Mouse (Mus musculus): ENCODE data around the gene Hist1h4h. TPM values are rescaled to one million over a fixed set of nuclear protein-coding genes. Genes with fewer than 3 reads are reported as not detected.
"Not testable (repeated sequence)": the region's sequence is repeated elsewhere in the genome, so short reads cannot be mapped to it uniquely, and the experiment has no call there.

Gene Hist1h4h
- polyA plus RNA-seq, 1 experiment from 2014 or later, result 3.6 TPM

DNA sequence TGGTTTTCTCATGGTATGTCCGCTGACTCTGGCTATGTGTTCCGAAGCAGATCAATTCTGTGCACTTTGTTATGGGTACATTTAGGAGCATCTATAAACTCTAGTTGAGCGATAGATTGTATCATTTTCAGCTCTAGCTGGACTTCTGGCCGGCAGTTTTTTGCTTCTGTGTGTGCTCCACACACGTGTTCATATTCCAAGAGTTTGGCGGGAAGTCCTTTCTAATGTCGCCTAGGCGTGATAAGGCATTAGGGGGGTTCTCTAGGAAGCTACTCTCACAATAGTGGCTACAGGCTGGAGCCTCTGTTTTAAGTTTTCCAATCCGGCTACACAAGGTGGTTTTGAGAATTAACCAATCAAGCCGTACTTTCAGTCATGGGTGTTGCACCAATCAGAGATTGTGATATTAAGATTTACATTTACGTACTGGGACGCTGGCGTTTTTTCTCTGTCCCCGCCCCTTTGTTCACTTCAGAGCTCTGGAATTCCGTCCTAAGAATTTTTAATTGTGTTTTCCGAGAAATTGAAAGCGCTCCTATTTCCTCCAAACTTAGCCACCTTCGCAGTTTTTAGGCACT, 25.1 kb downstream of the Hist1h4h start:
- under 1% methylated on average over 18 of the region's 18 CpGs for WGBS
- DNase-seq (ENCODE audit: low spot score, missing footprints) (peak; percentile 98), ATAC-seq (ENCODE audit: low FRiP score) (peak; percentile 78)
- peak overlapping the region; percentile 93 for H3K4me2 ChIP-seq
- peak overlapping the region; percentile 98 for H3K27ac ChIP-seq (ENCODE audit: low read depth, low read length)
- peak overlapping the region; percentile 89 for H3K9ac ChIP-seq (ENCODE audit: low read length)
- H3K4me1 ChIP-seq (ENCODE audit: control insufficient read depth, insufficient read depth, low read length), result peaks cover 9% of the 10 kb centered on the region
- peak overlapping the region; percentile 57 for H3K4me3 ChIP-seq (ENCODE audit: low read depth, low read length)
- no peaks in the 10 kb centered on the region for H3K9me3 ChIP-seq (ENCODE audit: control insufficient read depth, low read length)
- H3K36me3 ChIP-seq (ENCODE audit: control insufficient read depth, insufficient read depth, low read length), result no peaks in the 10 kb centered on the region
- no peaks in the 10 kb centered on the region for H3K27me3 ChIP-seq (ENCODE audit: control insufficient read depth, insufficient read depth, low read length)

DNA sequence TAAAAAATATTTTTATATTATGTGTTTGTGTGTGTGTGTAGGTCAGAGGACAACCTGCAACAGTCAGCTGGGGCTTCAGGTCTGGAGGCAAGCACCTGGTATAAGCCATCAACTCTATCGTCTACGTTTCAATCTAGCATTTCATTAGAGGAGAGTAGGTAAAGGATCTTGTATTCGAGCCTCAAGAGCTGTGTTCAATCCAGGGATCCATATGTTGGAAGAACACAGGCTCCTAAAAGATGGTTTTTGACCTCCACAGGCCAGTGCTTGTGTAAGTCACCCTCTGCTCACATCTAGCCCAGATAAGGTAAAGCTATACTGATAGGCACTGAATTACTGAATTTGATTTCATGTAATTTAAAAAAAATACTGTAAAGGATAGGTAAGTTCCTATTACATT, 26.1 kb downstream of the Hist1h4h start:
- Histone ChIP-seq H3K4me1 (ENCODE audit: control insufficient read depth, insufficient read depth, low read length) (peaks cover 9% of the 10 kb centered on the region), H3K4me2 (peak overlapping the region; percentile 9; the same call in 1 of the 2 replicates), H3K27me3 (ENCODE audit: control insufficient read depth, insufficient read depth, low read length) (no peaks in the 10 kb centered on the region), H3K36me3 (ENCODE audit: control insufficient read depth, insufficient read depth, low read length) (no peaks in the 10 kb centered on the region), H3K27ac (ENCODE audit: low read depth, low read length) (peak overlapping the region; percentile 98), H3K9me3 (ENCODE audit: control insufficient read depth, low read length) (no peaks in the 10 kb centered on the region), H3K9ac (ENCODE audit: low read length) (peak overlapping the region; percentile 9; the same call in 1 of the 2 replicates), H3K4me3 (ENCODE audit: low read depth, low read length) (no peak overlapping the region)
- no peak for DNase-seq (ENCODE audit: low spot score, missing footprints)
- no peak for ATAC-seq (ENCODE audit: low FRiP score)
- WGBS, result 70% methylated on average over 3 of the region's 3 CpGs

GRCm38 (mm10) chr13:23560699-23561098, 29.8 kb downstream of the Hist1h4h start:
- not testable (repeated sequence) for H3K9me3 ChIP-seq (ENCODE audit: control insufficient read depth, low read length); H3K9ac ChIP-seq (ENCODE audit: low read length); H3K27me3 ChIP-seq (ENCODE audit: control insufficient read depth, insufficient read depth, low read length); ATAC-seq (ENCODE audit: low FRiP score); H3K4me3 ChIP-seq (ENCODE audit: low read depth, low read length); H3K4me1 ChIP-seq (ENCODE audit: control insufficient read depth, insufficient read depth, low read length); H3K4me2 ChIP-seq; H3K36me3 ChIP-seq (ENCODE audit: control insufficient read depth, insufficient read depth, low read length)
- peak; percentile 90 for DNase-seq (ENCODE audit: low spot score, missing footprints)
- H3K27ac ChIP-seq (ENCODE audit: low read depth, low read length), result peak overlapping the region; percentile 20; the same call in 1 of the 2 replicates
- 26% methylated on average over 2 of the region's 2 CpGs for WGBS

GRCm38 (mm10) chr13:23561531-23561882, 30.7 kb downstream of the Hist1h4h start:
- peak overlapping the region; percentile 71 for H3K4me2 ChIP-seq
- 0% methylated on average over 2 of the region's 5 CpGs for WGBS
- H3K27ac ChIP-seq (ENCODE audit: low read depth, low read length), result peak overlapping the region; percentile 96; the same call in 1 of the 2 replicates

DNA sequence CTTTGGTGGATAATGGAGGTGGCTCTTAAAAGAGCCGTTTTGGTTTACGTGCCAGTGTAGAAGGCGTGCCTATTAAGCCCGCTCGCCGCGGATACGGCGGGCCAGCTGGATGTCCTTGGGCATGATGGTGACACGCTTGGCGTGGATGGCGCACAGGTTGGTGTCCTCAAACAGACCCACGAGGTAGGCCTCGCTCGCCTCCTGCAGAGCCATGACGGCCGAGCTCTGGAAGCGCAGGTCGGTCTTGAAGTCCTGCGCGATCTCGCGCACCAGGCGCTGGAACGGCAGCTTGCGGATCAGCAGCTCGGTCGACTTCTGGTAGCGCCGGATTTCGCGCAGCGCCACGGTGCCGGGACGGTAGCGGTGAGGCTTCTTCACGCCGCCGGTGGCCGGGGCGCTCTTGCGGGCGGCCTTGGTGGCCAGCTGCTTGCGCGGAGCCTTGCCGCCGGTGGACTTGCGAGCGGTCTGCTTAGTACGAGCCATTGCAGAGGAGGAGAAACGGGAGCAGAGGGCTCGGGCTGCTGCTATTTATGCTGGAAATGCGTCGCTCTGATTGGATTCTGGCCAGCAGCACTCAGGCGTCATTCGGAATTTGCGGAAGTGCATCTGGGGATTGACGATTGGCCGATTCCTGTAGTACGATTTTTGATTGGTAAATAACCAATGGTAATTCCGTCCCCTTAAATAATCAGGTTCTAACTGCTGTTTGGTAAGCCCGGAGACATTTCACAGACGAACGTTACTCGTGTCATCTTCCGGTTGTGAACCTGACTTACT, 31.2 kb downstream of the Hist1h4h start, which contains the start of gene Hist1h3e:
TSS of gene Hist1h3e (minus strand) at position 487 of the 777 bp plus-strand sequence.
- not testable (repeated sequence) for H3K9me3 ChIP-seq (ENCODE audit: control insufficient read depth, low read length); H3K4me1 ChIP-seq (ENCODE audit: control insufficient read depth, insufficient read depth, low read length); H3K27me3 ChIP-seq (ENCODE audit: control insufficient read depth, insufficient read depth, low read length); H3K36me3 ChIP-seq (ENCODE audit: control insufficient read depth, insufficient read depth, low read length)
- WGBS, result 0% methylated on average over 46 of the region's 67 CpGs
- Histone ChIP-seq H3K4me3 (ENCODE audit: low read depth, low read length) (peak within 1 kb of the TSS; percentile 35), H3K27ac (ENCODE audit: low read depth, low read length) (peak within 1 kb of the TSS; percentile 96), H3K9ac (ENCODE audit: low read length) (peak within 1 kb of the TSS; percentile 86), H3K4me2 (peak within 1 kb of the TSS; percentile 71)
- DNase-seq (ENCODE audit: low spot score, missing footprints) (peak; percentile 99), ATAC-seq (ENCODE audit: low FRiP score) (peak; percentile 98)

More at GRCm38 (mm10) chr13:23561531-23561882, 30.7 kb downstream of the Hist1h4h start:
- H3K27me3 ChIP-seq (ENCODE audit: control insufficient read depth, insufficient read depth, low read length); H3K4me1 ChIP-seq (ENCODE audit: control insufficient read depth, insufficient read depth, low read length); DNase-seq (ENCODE audit: low spot score, missing footprints); H3K9me3 ChIP-seq (ENCODE audit: control insufficient read depth, low read length); ATAC-seq (ENCODE audit: low FRiP score); H3K36me3 ChIP-seq (ENCODE audit: control insufficient read depth, insufficient read depth, low read length): not testable (repeated sequence)
- Histone ChIP-seq H3K9ac (ENCODE audit: low read length) (peak overlapping the region; percentile 86; the same call in 1 of the 2 replicates), H3K4me3 (ENCODE audit: low read depth, low read length) (peak overlapping the region; percentile 35)

GRCm38 (mm10) chr13:23562699-23563462, 32.0 kb downstream of the Hist1h4h start:
- no peaks in the 10 kb centered on the region for H3K4me1 ChIP-seq (ENCODE audit: control insufficient read depth, insufficient read depth, low read length)
- H3K27me3 ChIP-seq (ENCODE audit: control insufficient read depth, insufficient read depth, low read length), result no peaks in the 10 kb centered on the region
- H3K4me3 ChIP-seq (ENCODE audit: low read depth, low read length), result peak overlapping the region; percentile 35
- peak overlapping the region; percentile 96 for H3K27ac ChIP-seq (ENCODE audit: low read depth, low read length)
- DNase-seq (ENCODE audit: low spot score, missing footprints), result peak; percentile 96
- ATAC-seq (ENCODE audit: low FRiP score), result peak; percentile 65
- H3K9me3 ChIP-seq (ENCODE audit: control insufficient read depth, low read length), result no peaks in the 10 kb centered on the region
- 4% methylated on average over 18 of the region's 18 CpGs for WGBS
- no peaks in the 10 kb centered on the region for H3K36me3 ChIP-seq (ENCODE audit: control insufficient read depth, insufficient read depth, low read length)
- H3K4me2 ChIP-seq, result peak overlapping the region; percentile 71
- peak overlapping the region; percentile 86 for H3K9ac ChIP-seq (ENCODE audit: low read length)

- Histone ChIP-seq H3K9me3 (ENCODE audit: control insufficient read depth, low read length) (no peaks in the 10 kb centered on the region), H3K4me2 (no peak overlapping the region), H3K9ac (ENCODE audit: low read length) (no peak overlapping the region), H3K4me1 (ENCODE audit: control insufficient read depth, insufficient read depth, low read length) (no peaks in the 10 kb centered on the region; the same call in 1 of the 2 replicates), H3K27ac (ENCODE audit: low read depth, low read length) (0 out of 2 replicates have a peak overlapping the region, but pooled peaks have one; percentile 96), H3K36me3 (ENCODE audit: control insufficient read depth, insufficient read depth, low read length) (no peaks in the 10 kb centered on the region), H3K4me3 (ENCODE audit: low read depth, low read length) (no peak overlapping the region), H3K27me3 (ENCODE audit: control insufficient read depth, insufficient read depth, low read length) (no peaks in the 10 kb centered on the region)
- no peak for DNase-seq (ENCODE audit: low spot score, missing footprints)
- ATAC-seq (ENCODE audit: low FRiP score), result no peak
- WGBS, result 87% methylated on average over 2 of the region's 2 CpGs
Measured at GRCm38 (mm10) chr13:23564482-23564881, 33.6 kb downstream of the Hist1h4h start.

DNA sequence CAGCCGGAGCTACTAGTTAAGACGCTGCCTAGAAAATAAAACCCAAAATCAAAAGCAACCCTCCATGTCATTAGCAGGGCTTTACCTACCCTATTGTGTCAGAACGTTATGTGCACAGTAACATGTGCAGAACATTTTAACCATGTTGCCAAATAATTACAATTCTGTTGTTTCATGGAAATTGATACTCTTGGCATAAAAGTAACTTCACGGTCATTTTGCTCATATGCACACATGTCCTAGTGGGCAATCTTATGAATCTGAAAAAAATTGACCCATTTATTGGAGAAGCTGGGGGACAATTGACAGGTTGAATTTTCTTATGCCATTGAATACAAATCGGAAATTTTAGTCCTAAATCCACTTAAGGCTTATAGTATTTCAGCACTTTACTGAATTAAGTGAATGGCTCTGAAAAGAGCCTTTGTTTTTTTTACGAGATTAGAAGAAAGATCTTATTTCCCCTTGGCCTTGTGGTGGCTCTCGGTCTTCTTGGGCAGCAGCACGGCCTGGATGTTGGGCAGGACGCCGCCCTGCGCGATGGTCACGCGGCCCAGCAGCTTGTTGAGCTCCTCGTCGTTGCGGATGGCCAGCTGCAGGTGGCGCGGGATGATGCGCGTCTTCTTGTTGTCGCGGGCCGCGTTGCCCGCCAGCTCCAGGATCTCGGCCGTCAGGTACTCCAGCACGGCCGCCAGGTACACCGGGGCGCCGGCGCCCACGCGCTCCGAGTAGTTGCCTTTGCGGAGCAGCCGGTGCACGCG, 39.6 kb downstream of the Hist1h4h start:
- not testable (repeated sequence) for ATAC-seq (ENCODE audit: low FRiP score); H3K36me3 ChIP-seq (ENCODE audit: control insufficient read depth, insufficient read depth, low read length); H3K9me3 ChIP-seq (ENCODE audit: control insufficient read depth, low read length); H3K27me3 ChIP-seq (ENCODE audit: control insufficient read depth, insufficient read depth, low read length); H3K4me1 ChIP-seq (ENCODE audit: control insufficient read depth, insufficient read depth, low read length)
- H3K4me2 ChIP-seq, result peak overlapping the region; percentile 42
- DNase-seq (ENCODE audit: low spot score, missing footprints), result peak; percentile 94
- H3K9ac ChIP-seq (ENCODE audit: low read length), result peak overlapping the region; percentile 57; the same call in 1 of the 2 replicates
- peak overlapping the region; percentile 93 for H3K27ac ChIP-seq (ENCODE audit: low read depth, low read length)
- WGBS, result 4% methylated on average over 19 of the region's 41 CpGs
- peak overlapping the region; percentile 43 for H3K4me3 ChIP-seq (ENCODE audit: low read depth, low read length)
